Mouse (Mus musculus) liver, embryonic 14.5 days (tissue): ENCODE data around the gene Zcchc12.
A peak's percentile ranks its signal among the peaks of the same experiment; 100 is the strongest.

Experiments used
- CTCF ChIP-seq: IDR thresholded peaks from 2 replicates; pipeline ENCODE4 v1.5.1; 2016; ENCODE audit warnings: antibody characterized with exemption, low read depth, control low read depth
- EP300 ChIP-seq: IDR thresholded peaks from 2 replicates; pipeline ENCODE4 v1.6.1; 2016; ENCODE audit warnings: antibody characterized with exemption, low read depth

- peak; percentile 47; the same call in 1 of the 2 replicates for TF ChIP-seq CTCF
- TF ChIP-seq EP300: no peak
These were observed 30.9 kb downstream of the Zcchc12 start for GRCm38 (mm10) chrX:36226577-36226976.
